Mouse (Mus musculus) retina, postnatal 1 day (tissue): ENCODE measurements around the gene Gm3752.
"Not testable (repeated sequence)": the region's sequence is repeated elsewhere in the genome, so short reads cannot be mapped to it uniquely, and the experiment has no call there.

ENCODE experiments used
- DNase-seq: peaks from one replicate; pipeline ENCODE4 v3.0.0-alpha.2; 2012

Gene Gm3752

DNA sequence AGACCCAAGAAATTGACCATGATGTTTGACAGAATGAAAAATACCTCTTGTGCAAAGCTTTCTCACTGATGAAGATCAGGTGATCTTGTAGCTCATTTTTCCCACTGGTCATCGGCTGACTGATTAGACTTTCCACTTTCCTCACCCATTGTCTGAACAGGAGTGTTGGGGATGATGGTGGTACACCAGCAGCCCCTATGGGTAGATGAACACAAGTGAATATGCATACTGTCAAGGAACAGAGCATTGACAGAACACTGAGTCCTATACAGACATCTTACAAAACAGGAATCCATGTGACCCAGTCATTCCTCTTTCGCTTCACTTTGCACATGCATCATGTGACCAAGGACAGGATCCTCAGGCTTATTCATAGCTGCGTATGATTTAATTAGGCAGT is at the start of gene Gm3752:
Gene Gm3752 (minus strand): TSS at position 101 of the 400 bp plus-strand sequence.
- DNase-seq = not testable (repeated sequence)

GRCm38 (mm10) chr14:7488731-7489130 is 5.2 kb upstream of the Gm3752 start:
- peak; percentile 24 for DNase-seq

DNA sequence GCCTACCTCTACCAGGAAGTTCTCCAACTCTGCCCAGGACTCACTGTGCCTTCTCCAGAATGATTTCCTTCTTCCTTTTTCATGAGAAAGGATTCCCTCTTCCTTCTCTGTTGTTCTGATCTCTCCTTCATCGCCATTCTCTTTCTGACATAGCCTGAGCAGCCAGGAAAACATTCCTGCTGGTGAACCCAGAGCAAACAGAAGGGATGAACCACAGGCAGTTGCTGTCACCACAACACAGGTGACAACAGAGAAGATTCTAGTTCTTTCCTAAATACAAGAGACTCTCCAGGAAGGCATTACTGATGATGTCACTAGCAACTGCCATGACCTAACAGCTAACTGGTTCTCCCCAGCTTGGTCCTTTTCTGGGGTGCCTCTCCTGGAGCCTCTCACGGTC is 32.7 kb downstream of the Gm3752 start, which contains the start of gene Gm3755:
Gene Gm3755 (minus strand): TSS at position 101 of the 400 bp plus-strand sequence.
- not testable (repeated sequence) for DNase-seq

DNA sequence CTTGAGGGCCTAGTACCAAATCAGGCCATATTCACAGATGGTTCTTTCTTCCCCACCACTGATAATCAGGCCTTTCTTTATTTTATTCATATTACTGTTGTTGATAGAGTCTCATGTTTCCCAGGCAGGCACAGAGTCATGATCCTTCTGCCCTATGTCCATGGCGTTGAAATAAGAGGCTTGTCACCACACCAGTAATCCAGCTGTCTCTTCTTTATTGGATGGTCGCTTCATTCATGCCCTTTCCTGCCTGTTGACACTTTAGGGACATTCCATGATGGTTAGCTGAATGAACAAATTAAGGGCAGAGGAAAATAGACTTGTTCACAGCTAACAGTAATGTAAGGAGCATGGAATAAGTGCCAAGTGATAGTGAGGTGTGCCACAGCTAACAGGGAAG is 61.1 kb downstream of the Gm3752 start:
- DNase-seq = not testable (repeated sequence)
